10 mouse cellular contexts compared by ENCODE assay signal in genomic region chr9:78296089-78296488, GRCm38 (mm10). TPM values are rescaled to one million over a fixed set of nuclear protein-coding genes. Genes with fewer than 3 reads are reported as not detected.
DNase-seq lines count a peak whose midpoint lies in the region; ATAC-seq and TF ChIP-seq lines count a peak whose summit lies in the region.
"Not testable (repeated sequence)": the region's sequence is repeated elsewhere in the genome, so short reads cannot be mapped to it uniquely, and the experiment has no call there.
"Had no signal": no experiment of that assay in that cellular context is flagged by ENCODE, and none has a peak within 500 bp of the region (broad histone marks: within the 10 kb centered on the region; RNA-seq: fewer than 3 reads in every experiment).

No protein-coding gene starts in this region.

- not testable (repeated sequence) for H3K79me2 ChIP-seq in CH12.LX (replicated peaks; ENCODE audit: control insufficient read depth, extremely low read depth, insufficient read depth, poor library complexity, severe bottlenecking); heart, adult 2 months (replicated peaks; ENCODE audit: control insufficient read depth, insufficient read depth, low read length)

- H3K4me1 ChIP-seq in CH12.LX (ENCODE audit: control insufficient read depth in 1 of 2, insufficient read depth in 2 of 2); bone marrow, adult 2 months (ENCODE audit: control insufficient read depth, insufficient read depth, low read length); heart, adult 2 months (ENCODE audit: control insufficient read depth, insufficient read depth, low read length); liver, postnatal 0 days (ENCODE audit: insufficient read depth); neural tube, embryonic 14.5 days (ENCODE audit: control insufficient read depth, insufficient read depth, low read length); thymus, adult 2 months (replicated peaks; ENCODE audit: control insufficient read depth, insufficient read depth, low read length): not testable (repeated sequence)

- H3K9me3 ChIP-seq in CH12.LX (replicated peaks; ENCODE audit: low read length); liver, postnatal 0 days (ENCODE audit: low read length); neural tube, embryonic 14.5 days (ENCODE audit: control insufficient read depth, low read length): not testable (repeated sequence)

- not testable (repeated sequence) for ATAC-seq in liver, postnatal 0 days
- peak; percentile 63 for ATAC-seq in neural tube, embryonic 14.5 days (ENCODE audit: low read depth)

- H3K4me2 ChIP-seq in CH12.LX (ENCODE audit: insufficient read depth, low read depth, poor library complexity, severe bottlenecking), result peak overlapping the region; percentile 44; the same call in 1 of the 2 replicates
- not testable (repeated sequence) for H3K4me2 ChIP-seq in liver, postnatal 0 days (ENCODE audit: low read depth, low read length); neural tube, embryonic 14.5 days (ENCODE audit: low read depth, low read length)

- not testable (repeated sequence) for H3K27ac ChIP-seq in CH12.LX (ENCODE audit: insufficient read depth, low read depth); bone marrow, adult 2 months (ENCODE audit: control insufficient read depth, insufficient read depth, low read depth, low read length, poor library complexity); heart, adult 2 months; liver, postnatal 0 days (ENCODE audit: low read depth); neural tube, embryonic 14.5 days (ENCODE audit: low read depth, low read length); thymus, adult 2 months (ENCODE audit: control insufficient read depth, insufficient read depth, low read length)

- not testable (repeated sequence) for TF ChIP-seq EP300 in CH12.LX (IDR thresholded peaks at IDR 0.05; ENCODE audit: low read length); heart, adult 2 months (IDR thresholded peaks at IDR 0.05; ENCODE audit: insufficient read depth, low read depth, low read length); liver, postnatal 0 days (IDR thresholded peaks at IDR 0.05; ENCODE audit: low read depth)

- H3K9ac ChIP-seq in CH12.LX (ENCODE audit: insufficient read depth, low read depth); heart, adult 2 months (ENCODE audit: low read depth, low read length); liver, postnatal 0 days (replicated peaks); neural tube, embryonic 14.5 days (replicated peaks; ENCODE audit: low read depth, low read length): not testable (repeated sequence)

- dilution Hi-C loops in CH12.LX (cut with MboI; ENCODE audit: extremely low pct_ligation_motif_present, extremely low pct_unique_long_range_greater_than_20kb, low sequenced_read_pairs), result not testable (repeated sequence)

- H3K4me3 ChIP-seq in CH12.LX (replicated peaks in 1 of 3; ENCODE audit: low read depth in 2 of 3, low read length in 2 of 3, poor library complexity in 1 of 3); bone marrow, adult 2 months (replicated peaks; ENCODE audit: control insufficient read depth, low read depth, low read length); heart, adult 2 months; liver, postnatal 0 days (ENCODE audit: low read depth, low read length); neural tube, embryonic 14.5 days (ENCODE audit: low read depth, low read length); thymus, adult 2 months (ENCODE audit: control insufficient read depth, insufficient read depth, low read length): not testable (repeated sequence)

- in situ Hi-C loops in CH12.LX (cut with MboI; ENCODE audit: low pct_ligation_motif_present, low pct_unique_long_range_greater_than_20kb, low sequenced_read_pairs), result not testable (repeated sequence)

- 15% methylated on average over 6 of the region's 6 CpGs for WGBS in bone marrow, adult 2 months
- WGBS in heart, adult 2 months, result 12% methylated on average over 6 of the region's 6 CpGs
- 9% methylated on average over 6 of the region's 6 CpGs for WGBS in liver, postnatal 0 days (ENCODE audit: insufficient replicate concordance)
- WGBS in neural tube, embryonic 14.5 days, result 20% methylated on average over 6 of the region's 6 CpGs
- WGBS in thymus, adult 2 months, result 15% methylated on average over 6 of the region's 6 CpGs

- H3K27me3 ChIP-seq in CH12.LX (replicated peaks); heart, adult 2 months (ENCODE audit: control insufficient read depth, insufficient read depth, low read length); liver, postnatal 0 days (ENCODE audit: insufficient read depth, low read length); neural tube, embryonic 14.5 days (ENCODE audit: control insufficient read depth, insufficient read depth, low read length); thymus, adult 2 months (ENCODE audit: control insufficient read depth, insufficient read depth, low read length): not testable (repeated sequence)

- intact Hi-C loops in heart, adult 2 months (cut with DNase I), result not testable (repeated sequence)

- TF ChIP-seq RAD21 in CH12.LX (IDR thresholded peaks at IDR 0.05; ENCODE audit: low read depth, low read length), result not testable (repeated sequence)

- not testable (repeated sequence) for TF ChIP-seq POLR2A in CH12.LX (IDR thresholded peaks at IDR 0.05; ENCODE audit: low read depth, low read length); bone marrow, adult 2 months (IDR thresholded peaks at IDR 0.05; ENCODE audit: borderline replicate concordance, control insufficient read depth, low read depth, low read length); heart, adult 2 months (IDR thresholded peaks at IDR 0.05; ENCODE audit: insufficient read depth, low read depth, low read length); thymus, adult 2 months (IDR thresholded peaks at IDR 0.05; ENCODE audit: control insufficient read depth, extremely low read depth, insufficient read depth, low read length, poor library complexity)

- H3K36me3 ChIP-seq in CH12.LX (replicated peaks in 1 of 2; ENCODE audit: control insufficient read depth in 1 of 2, insufficient read depth in 1 of 2, low read length in 1 of 2); heart, adult 2 months (ENCODE audit: control insufficient read depth, insufficient read depth, low read length); liver, postnatal 0 days (replicated peaks; ENCODE audit: insufficient read depth, low read length); neural tube, embryonic 14.5 days (ENCODE audit: control insufficient read depth, insufficient read depth, low read length); thymus, adult 2 months (ENCODE audit: control insufficient read depth, insufficient read depth, low read length): not testable (repeated sequence)

- DNase-seq in CH12.LX (ENCODE audit: extremely low read depth), result peak; percentile 45
- DNase-seq in embryo, embryonic 11 days, result peak; percentile 59
- DNase-seq in heart, adult 2 months, result peak; percentile 6 to 27
- peak; percentile 32 to 61 for DNase-seq in kidney, adult 8-10 months
- DNase-seq in liver, postnatal 0 days, result peak; percentile 65
- DNase-seq in thymus, adult 2 months, result peak; percentile 30

- peak; percentile 67 to 71 for TF ChIP-seq CTCF in CH12.LX (conservative IDR thresholded peaks at IDR 0.05 in 1 of 2, IDR thresholded peaks at IDR 0.05 in 1 of 2; ENCODE audit: low read depth in 2 of 2, low read length in 2 of 2)
- peak; percentile 63 for TF ChIP-seq CTCF in bone marrow, adult 2 months (IDR thresholded peaks at IDR 0.05; ENCODE audit: control insufficient read depth, insufficient read depth, low read length)
- peak; percentile 70 for TF ChIP-seq CTCF in heart, adult 2 months (IDR thresholded peaks at IDR 0.05)
- TF ChIP-seq CTCF in liver, postnatal 0 days (IDR thresholded peaks at IDR 0.05; ENCODE audit: low read depth), result peak; percentile 73
- TF ChIP-seq CTCF in thymus, adult 2 months (IDR thresholded peaks at IDR 0.05; ENCODE audit: borderline replicate concordance, control insufficient read depth, extremely low read depth, insufficient read depth, low read length, poor library complexity), result peak; percentile 62; the same call in 1 of the 2 replicates

RNA-seq across cellular contexts. Expression of gene Gm10639, which starts 6.4 kb away (rescaled TPM):
- total RNA-seq in CH12.LX (2012; rRNA removed), result not detected in 2 replicates
- total RNA-seq in CH12.LX (2014; rRNA removed), result not detected in 2 replicates
- not detected in 2 replicates for polyA plus RNA-seq in CH12.LX (2012; ENCODE audit: insufficient read length, low read depth)
- not detected in 2 replicates for polyA plus RNA-seq in bone marrow, adult 2 months (2011; ENCODE audit: insufficient read depth, insufficient read length, low replicate concordance, missing spikeins)
- total RNA-seq in heart, adult 2 months (2021), result under 1 TPM in 1 of 2 experiments, not detected in 1; 0.44 TPM
- 0.18 TPM in 1 of 2 replicates, not detected in the other for polyA plus RNA-seq in heart, adult 2 months (2012; rRNA removed)
- not detected in 2 replicates for polyA plus RNA-seq in liver, postnatal 0 days (2015; fragmentation: Nextera tagmentation; extraction: Ambion mirVana)
- not detected in 2 replicates for polyA plus RNA-seq in neural tube, embryonic 14.5 days (2014; fragmentation: Nextera tagmentation; extraction: Ambion mirVana)
- not detected in 2 replicates for polyA plus RNA-seq in thymus, adult 2 months (2012; rRNA removed)
- total RNA-seq: left cerebral cortex, postnatal 10 days had no signal

RNA-seq across cellular contexts. Expression of gene Omt2a, which starts 18.5 kb away (rescaled TPM):
- total RNA-seq in CH12.LX (2012; rRNA removed), result not detected in 2 replicates
- not detected in 2 replicates for total RNA-seq in CH12.LX (2014; rRNA removed)
- not detected in 2 replicates for polyA plus RNA-seq in CH12.LX (2012; ENCODE audit: insufficient read length, low read depth)
- not detected in 2 replicates for polyA plus RNA-seq in bone marrow, adult 2 months (2011; ENCODE audit: insufficient read depth, insufficient read length, low replicate concordance, missing spikeins)
- total RNA-seq in heart, adult 2 months (2021), result not detected
- not detected in 2 replicates for polyA plus RNA-seq in heart, adult 2 months (2012; rRNA removed)
- polyA plus RNA-seq in liver, postnatal 0 days (2015; fragmentation: Nextera tagmentation; extraction: Ambion mirVana), result not detected in 2 replicates
- not detected in 2 replicates for polyA plus RNA-seq in neural tube, embryonic 14.5 days (2014; fragmentation: Nextera tagmentation; extraction: Ambion mirVana)
- 0.36 TPM in 1 of 2 replicates, not detected in the other for polyA plus RNA-seq in thymus, adult 2 months (2012; rRNA removed)
- total RNA-seq: adrenal gland, adult 8-10 months; left cerebral cortex, postnatal 10 days had no signal

RNA-seq across cellular contexts. Expression of gene Omt2b, which starts 31.3 kb away (rescaled TPM):
- total RNA-seq in CH12.LX (2012; rRNA removed) (not detected in 2 replicates), CH12.LX (2014; rRNA removed) (not detected in 2 replicates)
- not detected in 2 replicates for polyA plus RNA-seq in CH12.LX (2012; ENCODE audit: insufficient read length, low read depth)
- polyA plus RNA-seq in bone marrow, adult 2 months (2011; ENCODE audit: insufficient read depth, insufficient read length, low replicate concordance, missing spikeins), result not detected in 2 replicates
- not detected for total RNA-seq in heart, adult 2 months (2021)
- not detected in 2 replicates for polyA plus RNA-seq in heart, adult 2 months (2012; rRNA removed)
- polyA plus RNA-seq in liver, postnatal 0 days (2015; fragmentation: Nextera tagmentation; extraction: Ambion mirVana), result not detected in 2 replicates
- not detected in 2 replicates for polyA plus RNA-seq in neural tube, embryonic 14.5 days (2014; fragmentation: Nextera tagmentation; extraction: Ambion mirVana)
- 0.28 TPM in 1 of 2 replicates, not detected in the other for polyA plus RNA-seq in thymus, adult 2 months (2012; rRNA removed)
- total RNA-seq: adrenal gland, adult 8-10 months; left cerebral cortex, postnatal 10 days had no signal

RNA-seq across cellular contexts. Expression of gene Gm3776, which starts 39.2 kb away (rescaled TPM):
- total RNA-seq in CH12.LX (2012; rRNA removed) (not detected in 2 replicates), CH12.LX (2014; rRNA removed) (not detected in 2 replicates)
- polyA plus RNA-seq in CH12.LX (2012; ENCODE audit: insufficient read length, low read depth), result not detected in 2 replicates
- not detected in 2 replicates for polyA plus RNA-seq in bone marrow, adult 2 months (2011; ENCODE audit: insufficient read depth, insufficient read length, low replicate concordance, missing spikeins)
- total RNA-seq in heart, adult 2 months (2021), result 1 to 10 TPM; 1.1 to 1.6 TPM
- 0.18 and 1.1 TPM in 2 replicates for polyA plus RNA-seq in heart, adult 2 months (2012; rRNA removed)
- 0.13 TPM in 1 of 2 replicates, not detected in the other for polyA plus RNA-seq in liver, postnatal 0 days (2015; fragmentation: Nextera tagmentation; extraction: Ambion mirVana)
- not detected in 2 replicates for polyA plus RNA-seq in neural tube, embryonic 14.5 days (2014; fragmentation: Nextera tagmentation; extraction: Ambion mirVana)
- 0.19 TPM in 1 of 2 replicates, not detected in the other for polyA plus RNA-seq in thymus, adult 2 months (2012; rRNA removed)
- total RNA-seq: adrenal gland, adult 8-10 months; left cerebral cortex, postnatal 10 days had no signal

RNA-seq across cellular contexts. Expression of gene Gsta2, which starts 59.5 kb away (rescaled TPM):
- total RNA-seq in CH12.LX (2012; rRNA removed) (not detected in 2 replicates), CH12.LX (2014; rRNA removed) (not detected in 2 replicates)
- polyA plus RNA-seq in CH12.LX (2012; ENCODE audit: insufficient read length, low read depth), result not detected in 2 replicates
- 4.3 TPM in 1 of 2 replicates, not detected in the other for polyA plus RNA-seq in bone marrow, adult 2 months (2011; ENCODE audit: insufficient read depth, insufficient read length, low replicate concordance, missing spikeins)
- under 1 TPM; 0.50 to 0.84 TPM for total RNA-seq in heart, adult 2 months (2021)
- 0.25 TPM in 1 of 2 replicates, not detected in the other for polyA plus RNA-seq in heart, adult 2 months (2012; rRNA removed)
- polyA plus RNA-seq in liver, postnatal 0 days (2015; fragmentation: Nextera tagmentation; extraction: Ambion mirVana), result 1.3 and 2.3 TPM in 2 replicates
- not detected in 2 replicates for polyA plus RNA-seq in neural tube, embryonic 14.5 days (2014; fragmentation: Nextera tagmentation; extraction: Ambion mirVana)
- polyA plus RNA-seq in thymus, adult 2 months (2012; rRNA removed), result 1.4 and 2.1 TPM in 2 replicates
- total RNA-seq: left cerebral cortex, postnatal 10 days had no signal
